Mouse (Mus musculus) embryonic facial prominence, embryonic 14.5 days (tissue): ENCODE results near the gene Camsap3. TPM values are rescaled to one million over a fixed set of nuclear protein-coding genes. Genes with fewer than 3 reads are reported as not detected.
A peak's percentile ranks its signal among the peaks of the same experiment; 100 is the strongest.

Experiments used
- ATAC-seq: fragments of 200-750 bp; cut with Nextera tagmentation; 2 replicates; pipeline ENCODE4 v1.8.0; 2017; ENCODE audit warnings: low read depth, moderate number of reproducible peaks, moderate TSS enrichment
- DNase-seq: peaks from one replicate; pipeline ENCODE4 v3.0.0-alpha.2; 2015; ENCODE audit warnings: low spot score
- H3K27ac ChIP-seq: fragments of 300-500 bp; sonication (generic); replicated peaks from 2 replicates; pipeline ENCODE4 v1.5.1; 2014; ENCODE audit warnings: low read depth, mild to moderate bottlenecking, low read length, moderate library complexity
- H3K27me3 ChIP-seq: fragments of 300-500 bp; sonication (generic); replicated peaks from 2 replicates; pipeline ENCODE4 v1.6.1; 2014; ENCODE audit warnings: low read length; ENCODE audit not compliant: control insufficient read depth, insufficient read depth
- H3K36me3 ChIP-seq: fragments of 300-500 bp; sonication (generic); 2 replicates; pipeline ENCODE4 v1.6.1; 2014; ENCODE audit warnings: low read length, mixed read lengths; ENCODE audit not compliant: control insufficient read depth, insufficient read depth
- H3K4me1 ChIP-seq: fragments of 300-500 bp; sonication (generic); 2 replicates; pipeline ENCODE4 v1.6.1; 2014; ENCODE audit warnings: antibody characterized with exemption, low read length; ENCODE audit not compliant: control insufficient read depth, insufficient read depth
- H3K4me2 ChIP-seq: fragments of 300-500 bp; sonication (generic); 2 replicates; pipeline ENCODE4 v1.6.1; 2014; ENCODE audit warnings: low read depth, mild to moderate bottlenecking, low read length, moderate library complexity, mixed read lengths
- H3K4me3 ChIP-seq: fragments of 300-500 bp; sonication (generic); 2 replicates; pipeline ENCODE4 v1.5.1; 2014; ENCODE audit warnings: low read depth, mild to moderate bottlenecking, low read length
- H3K9ac ChIP-seq: fragments of 300-500 bp; sonication (generic); 2 replicates; pipeline ENCODE4 v1.6.1; 2014; ENCODE audit warnings: low read depth, mild to moderate bottlenecking, low read length, moderate library complexity, mixed read lengths
- H3K9me3 ChIP-seq: fragments of 300-500 bp; sonication (generic); 2 replicates; pipeline ENCODE4 v1.6.1; 2016; ENCODE audit warnings: low read length; ENCODE audit not compliant: control insufficient read depth
- WGBS: fragments of 180-500 bp; shearing (Covaris S2); extraction: QIAGEN DNeasy Blood & Tissue Kit; methylation state at CpG from one replicate; pipeline ENCODE4 v1.1.7; 2014; 5-methylcytosine and 5-hydroxymethylcytosine counted together
- polyA plus RNA-seq: library from polyadenylated mRNA; unstranded; fragments of >200 nt; fragmentation: Nextera tagmentation; extraction: Ambion mirVana; gene quantifications from 2 replicates; pipeline ENCODE4 v1.2.1, GENCODE M21; 2014

Gene Camsap3
- 7.5 and 11.9 TPM in 2 replicates for polyA plus RNA-seq

GRCm38 (mm10) chr8:3586993-3587390, at the start of gene Camsap3:
Gene Camsap3 (plus strand): TSS chr8:3587293.
- DNase-seq = no peak
- H3K36me3 ChIP-seq = no peaks in the 10 kb centered on the region
- peaks cover 3% of the 10 kb centered on the region; the same call in 1 of the 2 replicates for H3K4me1 ChIP-seq
- H3K9me3 ChIP-seq = no peaks in the 10 kb centered on the region
- no peaks in the 10 kb centered on the region for H3K27me3 ChIP-seq
- H3K4me3 ChIP-seq = peak within 1 kb of the TSS; percentile 74
- peak within 1 kb of the TSS; percentile 77 for H3K9ac ChIP-seq
- 6% methylated on average over 3 of the region's 7 CpGs for WGBS
- peak within 1 kb of the TSS; percentile 19; the same call in 1 of the 2 replicates for H3K27ac ChIP-seq
- ATAC-seq = no peak
- H3K4me2 ChIP-seq = peak within 1 kb of the TSS; percentile 87

- H3K27ac ChIP-seq = no peak overlapping the region
- no peaks in the 10 kb centered on the region for H3K4me1 ChIP-seq
- H3K27me3 ChIP-seq = no peaks in the 10 kb centered on the region
- H3K9ac ChIP-seq = no peak overlapping the region
- H3K36me3 ChIP-seq = peaks cover 83% of the 10 kb centered on the region
- no peaks in the 10 kb centered on the region for H3K9me3 ChIP-seq
- ATAC-seq (no peak), DNase-seq (no peak)
- H3K4me3 ChIP-seq = no peak overlapping the region
- no peak overlapping the region for H3K4me2 ChIP-seq
- 91% methylated on average over 23 of the region's 26 CpGs for WGBS
Measured at GRCm38 (mm10) chr8:3537666-3538065, 49.4 kb upstream of the Camsap3 start.

- no peak overlapping the region for H3K9ac ChIP-seq
- no peak overlapping the region for H3K27ac ChIP-seq
- no peaks in the 10 kb centered on the region for H3K27me3 ChIP-seq
- H3K4me1 ChIP-seq = no peaks in the 10 kb centered on the region
- ATAC-seq (no peak), DNase-seq (no peak)
- no peak overlapping the region for H3K4me2 ChIP-seq
- H3K36me3 ChIP-seq = peaks cover 90% of the 10 kb centered on the region
- no peaks in the 10 kb centered on the region for H3K9me3 ChIP-seq
- 82% methylated on average over 7 of the region's 7 CpGs for WGBS
- no peak overlapping the region for H3K4me3 ChIP-seq
Measured at GRCm38 (mm10) chr8:3539146-3539545, 47.9 kb upstream of the Camsap3 start.

- no peak overlapping the region for H3K4me3 ChIP-seq
- H3K9ac ChIP-seq = no peak overlapping the region
- no peak for DNase-seq
- no peak for ATAC-seq
- H3K9me3 ChIP-seq = no peaks in the 10 kb centered on the region
- H3K27ac ChIP-seq = no peak overlapping the region
- WGBS = 89% methylated on average over 4 of the region's 4 CpGs
- no peaks in the 10 kb centered on the region for H3K27me3 ChIP-seq
- H3K36me3 ChIP-seq = peaks cover 92% of the 10 kb centered on the region
- no peaks in the 10 kb centered on the region for H3K4me1 ChIP-seq
- no peak overlapping the region for H3K4me2 ChIP-seq
Measured at GRCm38 (mm10) chr8:3540076-3540475, 47.0 kb upstream of the Camsap3 start.

- Histone ChIP-seq H3K9me3 (0 out of 2 replicates have a peak, but pooled peaks cover 3% of the 10 kb centered on the region), H3K4me2 (no peak overlapping the region), H3K36me3 (peaks cover 37% of the 10 kb centered on the region), H3K4me3 (no peak overlapping the region), H3K9ac (no peak overlapping the region), H3K4me1 (no peaks in the 10 kb centered on the region), H3K27me3 (no peaks in the 10 kb centered on the region), H3K27ac (no peak overlapping the region)
- ATAC-seq = no peak
- no peak for DNase-seq
- 86% methylated on average over 2 of the region's 2 CpGs for WGBS
Measured at GRCm38 (mm10) chr8:3546511-3546910, 40.6 kb upstream of the Camsap3 start.

GRCm38 (mm10) chr8:3552240-3552639, 34.9 kb upstream of the Camsap3 start:
- Histone ChIP-seq H3K36me3 (no peaks in the 10 kb centered on the region), H3K4me1 (no peaks in the 10 kb centered on the region), H3K27ac (no peak overlapping the region), H3K4me2 (no peak overlapping the region), H3K27me3 (no peaks in the 10 kb centered on the region), H3K9me3 (0 out of 2 replicates have a peak, but pooled peaks cover 3% of the 10 kb centered on the region), H3K4me3 (no peak overlapping the region), H3K9ac (no peak overlapping the region)
- DNase-seq (no peak), ATAC-seq (no peak)
- 82% methylated on average over 1 of the region's 1 CpGs for WGBS

- Histone ChIP-seq H3K4me3 (no peak overlapping the region), H3K9ac (no peak overlapping the region), H3K9me3 (no peaks in the 10 kb centered on the region), H3K27ac (no peak overlapping the region), H3K4me2 (no peak overlapping the region), H3K27me3 (no peaks in the 10 kb centered on the region), H3K36me3 (no peaks in the 10 kb centered on the region), H3K4me1 (no peaks in the 10 kb centered on the region)
- DNase-seq (no peak), ATAC-seq (peak; percentile 84; the same call in 1 of the 2 replicates)
- WGBS = 68% methylated on average over 4 of the region's 4 CpGs
Measured at GRCm38 (mm10) chr8:3556114-3556513, 31.0 kb upstream of the Camsap3 start.

GRCm38 (mm10) chr8:3567641-3568371, 19.3 kb upstream of the Camsap3 start, which contains the start of gene C330021F23Rik:
Gene C330021F23Rik (plus strand): TSS chr8:3567990.
- Histone ChIP-seq H3K4me1 (no peaks in the 10 kb centered on the region), H3K4me3 (peak within 1 kb of the TSS; percentile 0; the same call in 1 of the 2 replicates), H3K9ac (peak within 1 kb of the TSS; percentile 28; the same call in 1 of the 2 replicates), H3K36me3 (no peaks in the 10 kb centered on the region), H3K4me2 (peak within 1 kb of the TSS; percentile 19; the same call in 1 of the 2 replicates), H3K27me3 (no peaks in the 10 kb centered on the region), H3K27ac (no peak within 1 kb of the TSS), H3K9me3 (no peaks in the 10 kb centered on the region)
- 0 out of 2 replicates have a peak, but pooled peaks have one; percentile 37 for ATAC-seq
- 4% methylated on average over 12 of the region's 12 CpGs for WGBS
- peak; percentile 39 for DNase-seq
